Mouse (Mus musculus): Measurements from ENCODE around the gene Rsbn1l. TPM values are rescaled to one million over a fixed set of nuclear protein-coding genes. Genes with fewer than 3 reads are reported as not detected.

The Rsbn1l gene
- polyA plus RNA-seq, 1 experiment from 2014 or later = 7.2 TPM

- WGBS = 2% methylated on average over 53 of the region's 64 CpGs
- Histone ChIP-seq H3K9me3 (ENCODE audit: control insufficient read depth, low read length) (no peaks in the 10 kb centered on the region), H3K36me3 (ENCODE audit: control insufficient read depth, insufficient read depth, low read length) (no peaks in the 10 kb centered on the region; the same call in 1 of the 2 replicates), H3K9ac (ENCODE audit: low read length) (peak overlapping the region; percentile 92), H3K27me3 (ENCODE audit: control insufficient read depth, insufficient read depth, low read length) (no peaks in the 10 kb centered on the region), H3K4me3 (ENCODE audit: low read depth, low read length) (peak overlapping the region; percentile 83), H3K27ac (ENCODE audit: low read depth, low read length) (peak overlapping the region; percentile 92), H3K4me2 (ENCODE audit: low read depth, low read length, severe bottlenecking) (peak overlapping the region; percentile 58), H3K4me1 (replicated peaks; ENCODE audit: control insufficient read depth, insufficient read depth, low read length) (peaks cover 5% of the 10 kb centered on the region; the same call in 1 of the 2 replicates)
- ATAC-seq (replicated peaks; ENCODE audit: low FRiP score) (no peak; the same call in 1 of the 2 replicates), DNase-seq (ENCODE audit: low spot score) (peak; percentile 82)
Measured at GRCm38 (mm10) chr5:20880797-20881775, 75.1 kb downstream of the Rsbn1l start.

- Histone ChIP-seq H3K27ac (ENCODE audit: low read depth, low read length) (no peak overlapping the region), H3K4me3 (ENCODE audit: low read depth, low read length) (peak overlapping the region; percentile 83), H3K27me3 (ENCODE audit: control insufficient read depth, insufficient read depth, low read length) (no peaks in the 10 kb centered on the region), H3K9me3 (ENCODE audit: control insufficient read depth, low read length) (no peaks in the 10 kb centered on the region), H3K36me3 (ENCODE audit: control insufficient read depth, insufficient read depth, low read length) (no peaks in the 10 kb centered on the region; the same call in 1 of the 2 replicates), H3K9ac (ENCODE audit: low read length) (peak overlapping the region; percentile 47; the same call in 1 of the 2 replicates), H3K4me2 (ENCODE audit: low read depth, low read length, severe bottlenecking) (peak overlapping the region; percentile 58), H3K4me1 (replicated peaks; ENCODE audit: control insufficient read depth, insufficient read depth, low read length) (peaks cover 5% of the 10 kb centered on the region; the same call in 1 of the 2 replicates)
- 86% methylated on average over 2 of the region's 2 CpGs for WGBS
- ATAC-seq (replicated peaks; ENCODE audit: low FRiP score) (no peak), DNase-seq (ENCODE audit: low spot score) (no peak)
Measured at GRCm38 (mm10) chr5:20880386-20880785, 75.8 kb downstream of the Rsbn1l start.

- DNase-seq (ENCODE audit: low spot score) (no peak), ATAC-seq (replicated peaks; ENCODE audit: low FRiP score) (no peak)
- no peak overlapping the region for H3K4me3 ChIP-seq (ENCODE audit: low read depth, low read length)
- H3K27me3 ChIP-seq (ENCODE audit: control insufficient read depth, insufficient read depth, low read length) = no peaks in the 10 kb centered on the region
- WGBS = 88% methylated on average over 1 of the region's 1 CpGs
- no peaks in the 10 kb centered on the region for H3K4me1 ChIP-seq (replicated peaks; ENCODE audit: control insufficient read depth, insufficient read depth, low read length)
- H3K27ac ChIP-seq (ENCODE audit: low read depth, low read length) = no peak overlapping the region
- H3K9me3 ChIP-seq (ENCODE audit: control insufficient read depth, low read length) = no peaks in the 10 kb centered on the region
- no peaks in the 10 kb centered on the region for H3K36me3 ChIP-seq (ENCODE audit: control insufficient read depth, insufficient read depth, low read length)
- H3K9ac ChIP-seq (ENCODE audit: low read length) = no peak overlapping the region
- no peak overlapping the region for H3K4me2 ChIP-seq (ENCODE audit: low read depth, low read length, severe bottlenecking)
Measured at GRCm38 (mm10) chr5:20876934-20877426, 79.2 kb downstream of the Rsbn1l start.

- H3K9ac ChIP-seq (ENCODE audit: low read length) = no peak overlapping the region
- H3K27ac ChIP-seq (ENCODE audit: low read depth, low read length) = no peak overlapping the region
- no peaks in the 10 kb centered on the region for H3K4me1 ChIP-seq (replicated peaks; ENCODE audit: control insufficient read depth, insufficient read depth, low read length)
- H3K4me2 ChIP-seq (ENCODE audit: low read depth, low read length, severe bottlenecking) = no peak overlapping the region
- H3K4me3 ChIP-seq (ENCODE audit: low read depth, low read length) = no peak overlapping the region
- ATAC-seq (replicated peaks; ENCODE audit: low FRiP score) = no peak
- H3K9me3 ChIP-seq (ENCODE audit: control insufficient read depth, low read length) = no peaks in the 10 kb centered on the region
- no peaks in the 10 kb centered on the region for H3K27me3 ChIP-seq (ENCODE audit: control insufficient read depth, insufficient read depth, low read length)
- no peaks in the 10 kb centered on the region for H3K36me3 ChIP-seq (ENCODE audit: control insufficient read depth, insufficient read depth, low read length)
- no peak for DNase-seq (ENCODE audit: low spot score)
- whole genome bisulfite sequencing = 94% methylated on average over 1 of the region's 1 CpGs
Measured at GRCm38 (mm10) chr5:20873146-20873545, 83.1 kb downstream of the Rsbn1l start.

- Histone ChIP-seq H3K4me3 (ENCODE audit: low read depth, low read length) (no peak overlapping the region), H3K4me2 (ENCODE audit: low read depth, low read length, severe bottlenecking) (no peak overlapping the region), H3K27me3 (ENCODE audit: control insufficient read depth, insufficient read depth, low read length) (no peaks in the 10 kb centered on the region), H3K9ac (ENCODE audit: low read length) (no peak overlapping the region), H3K36me3 (ENCODE audit: control insufficient read depth, insufficient read depth, low read length) (no peaks in the 10 kb centered on the region), H3K4me1 (replicated peaks; ENCODE audit: control insufficient read depth, insufficient read depth, low read length) (no peaks in the 10 kb centered on the region), H3K9me3 (ENCODE audit: control insufficient read depth, low read length) (no peaks in the 10 kb centered on the region), H3K27ac (ENCODE audit: low read depth, low read length) (no peak overlapping the region)
- 95% methylated on average over 2 of the region's 2 CpGs for WGBS
- ATAC-seq (replicated peaks; ENCODE audit: low FRiP score) (no peak), DNase-seq (ENCODE audit: low spot score) (no peak)
Measured at GRCm38 (mm10) chr5:20865193-20865755, 90.9 kb downstream of the Rsbn1l start.

- DNase-seq (ENCODE audit: low spot score) (no peak), ATAC-seq (replicated peaks; ENCODE audit: low FRiP score) (no peak)
- WGBS = 83% methylated on average over 4 of the region's 4 CpGs
- Histone ChIP-seq H3K36me3 (ENCODE audit: control insufficient read depth, insufficient read depth, low read length) (no peaks in the 10 kb centered on the region), H3K4me1 (replicated peaks; ENCODE audit: control insufficient read depth, insufficient read depth, low read length) (no peaks in the 10 kb centered on the region), H3K4me3 (ENCODE audit: low read depth, low read length) (no peak overlapping the region), H3K4me2 (ENCODE audit: low read depth, low read length, severe bottlenecking) (no peak overlapping the region), H3K9ac (ENCODE audit: low read length) (no peak overlapping the region), H3K9me3 (ENCODE audit: control insufficient read depth, low read length) (no peaks in the 10 kb centered on the region), H3K27me3 (ENCODE audit: control insufficient read depth, insufficient read depth, low read length) (no peaks in the 10 kb centered on the region), H3K27ac (ENCODE audit: low read depth, low read length) (no peak overlapping the region)
Measured at GRCm38 (mm10) chr5:20864216-20864969, 91.8 kb downstream of the Rsbn1l start.

GRCm38 (mm10) chr5:20861901-20862300 lies 94.3 kb downstream of the Rsbn1l start:
- Histone ChIP-seq H3K27ac (ENCODE audit: low read depth, low read length) (no peak overlapping the region), H3K9me3 (ENCODE audit: control insufficient read depth, low read length) (no peaks in the 10 kb centered on the region), H3K4me2 (ENCODE audit: low read depth, low read length, severe bottlenecking) (no peak overlapping the region), H3K9ac (ENCODE audit: low read length) (no peak overlapping the region), H3K36me3 (ENCODE audit: control insufficient read depth, insufficient read depth, low read length) (no peaks in the 10 kb centered on the region), H3K4me3 (ENCODE audit: low read depth, low read length) (no peak overlapping the region), H3K4me1 (replicated peaks; ENCODE audit: control insufficient read depth, insufficient read depth, low read length) (no peaks in the 10 kb centered on the region), H3K27me3 (ENCODE audit: control insufficient read depth, insufficient read depth, low read length) (no peaks in the 10 kb centered on the region)
- ATAC-seq (replicated peaks; ENCODE audit: low FRiP score) (no peak), DNase-seq (ENCODE audit: low spot score) (no peak)
- WGBS = 97% methylated on average over 2 of the region's 2 CpGs

- DNase-seq (ENCODE audit: low spot score) (no peak), ATAC-seq (replicated peaks; ENCODE audit: low FRiP score) (no peak)
- 88% methylated on average over 4 of the region's 4 CpGs for WGBS
- Histone ChIP-seq H3K4me3 (ENCODE audit: low read depth, low read length) (no peak overlapping the region), H3K4me1 (replicated peaks; ENCODE audit: control insufficient read depth, insufficient read depth, low read length) (no peaks in the 10 kb centered on the region), H3K9me3 (ENCODE audit: control insufficient read depth, low read length) (no peaks in the 10 kb centered on the region), H3K4me2 (ENCODE audit: low read depth, low read length, severe bottlenecking) (no peak overlapping the region), H3K36me3 (ENCODE audit: control insufficient read depth, insufficient read depth, low read length) (no peaks in the 10 kb centered on the region), H3K27me3 (ENCODE audit: control insufficient read depth, insufficient read depth, low read length) (no peaks in the 10 kb centered on the region), H3K27ac (ENCODE audit: low read depth, low read length) (no peak overlapping the region), H3K9ac (ENCODE audit: low read length) (no peak overlapping the region)
Measured at GRCm38 (mm10) chr5:20860565-20860964, 95.6 kb downstream of the Rsbn1l start.
